Mouse (Mus musculus) cerebellum, postnatal 36 days (tissue): ENCODE measurements around the gene Serpina1a.
"Not testable (repeated sequence)": the region's sequence is repeated elsewhere in the genome, so short reads cannot be mapped to it uniquely, and the experiment has no call there.

ENCODE experiments used
- DNase-seq, 2 experiments: peaks; one replicate each; pipeline ENCODE4 v3.0.0; 2021 to 2022; ENCODE audit warnings: mixed read lengths in 2 of 2

Gene Serpina1a

GRCm38 (mm10) chr12:103863101-103863974 lies at the start of gene Serpina1a:
Serpina1a (minus strand) TSS chr12:103863562.
- DNase-seq: not testable (repeated sequence)

- DNase-seq: not testable (repeated sequence)
Measured at GRCm38 (mm10) chr12:103909181-103909580, 45.8 kb upstream of the Serpina1a start.

GRCm38 (mm10) chr12:103907746-103908145 lies 44.4 kb upstream of the Serpina1a start:
- not testable (repeated sequence) for DNase-seq

GRCm38 (mm10) chr12:103904837-103905340 lies 41.5 kb upstream of the Serpina1a start, which contains the start of gene Serpina1c:
Serpina1c (minus strand) TSS chr12:103904887.
- DNase-seq: not testable (repeated sequence)

GRCm38 (mm10) chr12:103901929-103902328 lies 38.6 kb upstream of the Serpina1a start:
- DNase-seq: not testable (repeated sequence)

- not testable (repeated sequence) for DNase-seq
Measured at GRCm38 (mm10) chr12:103866873-103867272, 3.5 kb upstream of the Serpina1a start.

GRCm38 (mm10) chr12:103860976-103861375 lies 2.4 kb downstream of the Serpina1a start:
- DNase-seq: no peak

- DNase-seq: not testable (repeated sequence)
Measured at GRCm38 (mm10) chr12:103860571-103860970, 2.8 kb downstream of the Serpina1a start.

GRCm38 (mm10) chr12:103859584-103859983 lies 3.8 kb downstream of the Serpina1a start:
- not testable (repeated sequence) for DNase-seq

- DNase-seq: not testable (repeated sequence)
Measured at GRCm38 (mm10) chr12:103853032-103853431, 10.3 kb downstream of the Serpina1a start.

GRCm38 (mm10) chr12:103830273-103830672 lies 33.1 kb downstream of the Serpina1a start, which contains the start of gene Serpina1b:
Serpina1b (minus strand) TSS chr12:103830373.
- DNase-seq: not testable (repeated sequence)

- DNase-seq: not testable (repeated sequence)
Measured at GRCm38 (mm10) chr12:103827661-103828372, 35.5 kb downstream of the Serpina1a start.

- DNase-seq: not testable (repeated sequence)
Measured at GRCm38 (mm10) chr12:103823826-103824225, 39.5 kb downstream of the Serpina1a start.
